Mouse (Mus musculus) ES-Bruce4 (cell line): Measurements from ENCODE around the gene Klf1. TPM values are rescaled to one million over a fixed set of nuclear protein-coding genes. Genes with fewer than 3 reads are reported as not detected.

Source experiments
- H3K27ac ChIP-seq: 2 replicates; pipeline ENCODE4 v1.5.1; 2012; ENCODE audit warnings: low read length, inconsistent platforms; ENCODE audit not compliant: insufficient read depth
- H3K27me3 ChIP-seq: 2 replicates; pipeline ENCODE4 v1.6.1; 2012; ENCODE audit warnings: mild to moderate bottlenecking, low read length, inconsistent platforms; ENCODE audit not compliant: control insufficient read depth, poor library complexity, insufficient read depth, severe bottlenecking
- H3K36me3 ChIP-seq: 2 replicates; pipeline ENCODE4 v1.6.1; 2012; ENCODE audit warnings: inconsistent platforms, mild to moderate bottlenecking, low read length, moderate library complexity; ENCODE audit not compliant: control insufficient read depth, poor library complexity, insufficient read depth, severe bottlenecking
- H3K4me1 ChIP-seq: one replicate; pipeline ENCODE4 v1.8.1; 2011; ENCODE audit warnings: low read length; ENCODE audit not compliant: control insufficient read depth, insufficient read depth
- H3K4me3 ChIP-seq: 2 replicates; pipeline ENCODE4 v1.5.1; 2011; ENCODE audit warnings: low read depth, mild to moderate bottlenecking, low read length
- H3K9ac ChIP-seq: 2 replicates; pipeline ENCODE4 v1.6.1; 2012; ENCODE audit warnings: low read depth, mild to moderate bottlenecking, inconsistent platforms; ENCODE audit not compliant: poor library complexity, severe bottlenecking
- H3K9me3 ChIP-seq: replicated peaks from 2 replicates; pipeline ENCODE4 v1.6.1; 2012; ENCODE audit warnings: mild to moderate bottlenecking, low read length, inconsistent platforms; ENCODE audit not compliant: control insufficient read depth, poor library complexity, insufficient read depth, severe bottlenecking
- CTCF ChIP-seq: IDR thresholded peaks from one replicate; pipeline ENCODE4 v1.8.1; 2011; ENCODE audit warnings: low read depth, low read length
- EP300 ChIP-seq: IDR thresholded peaks from 2 replicates; pipeline ENCODE4 v1.6.1; 2011; ENCODE audit warnings: low read depth, low read length; ENCODE audit not compliant: insufficient read depth
- POLR2A ChIP-seq: IDR thresholded peaks from one replicate; pipeline ENCODE4 v1.8.1; 2011; ENCODE audit warnings: low read length; ENCODE audit not compliant: insufficient read depth
- polyA plus RNA-seq: library from polyadenylated mRNA; stranded (reverse); fragments of >200 nt; gene quantifications from 2 replicates; pipeline ENCODE4 v1.2.4, GENCODE M21; 2011; ENCODE audit warnings: low read depth; ENCODE audit not compliant: missing spikeins, insufficient read depth, insufficient read length

The Klf1 gene
- polyA plus RNA-seq, 1 experiment: not detected

DNA sequence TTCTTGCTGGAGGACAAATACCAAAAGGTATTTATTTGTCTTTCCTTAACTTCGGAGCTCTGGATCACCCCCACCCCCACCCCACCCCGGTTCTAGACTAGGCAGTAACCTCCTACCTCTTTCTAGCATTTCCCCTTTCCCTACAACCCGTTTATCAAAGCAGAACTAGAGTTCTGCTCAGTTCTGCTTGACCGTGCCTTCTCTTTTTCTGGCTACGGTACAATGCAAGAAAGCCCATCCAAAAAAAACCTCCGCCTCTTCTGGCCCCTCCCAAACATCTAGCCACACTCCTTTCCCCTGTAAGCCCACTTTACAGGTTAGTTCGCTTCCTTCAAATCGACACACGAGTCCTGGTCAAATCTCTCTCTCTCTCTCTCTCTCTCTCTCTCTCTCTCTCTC, 11.8 kb downstream of the Klf1 start:
- peaks cover 8% of the 10 kb centered on the region; the same call in 1 of the 2 replicates for H3K9me3 ChIP-seq
- TF ChIP-seq CTCF (no peak), POLR2A (no peak), EP300 (no peak)
- H3K4me1 ChIP-seq: peaks cover 3% of the 10 kb centered on the region
- H3K36me3 ChIP-seq: peaks cover 12% of the 10 kb centered on the region
- H3K27me3 ChIP-seq: no peaks in the 10 kb centered on the region
- H3K9ac ChIP-seq: peak overlapping the region; percentile 89
- peak overlapping the region; percentile 83 for H3K4me3 ChIP-seq
- peak overlapping the region; percentile 79 for H3K27ac ChIP-seq

- peaks cover 8% of the 10 kb centered on the region; the same call in 1 of the 2 replicates for H3K9me3 ChIP-seq
- peak overlapping the region; percentile 26; the same call in 1 of the 2 replicates for H3K4me3 ChIP-seq
- H3K4me1 ChIP-seq: peaks cover 3% of the 10 kb centered on the region
- TF ChIP-seq EP300: 0 out of 2 replicates have a peak, but pooled peaks have one; percentile 42
- no peak for TF ChIP-seq POLR2A
- peak; percentile 33 for TF ChIP-seq CTCF
- H3K27ac ChIP-seq: peak overlapping the region; percentile 79
- peak overlapping the region; percentile 89 for H3K9ac ChIP-seq
- peaks cover 12% of the 10 kb centered on the region for H3K36me3 ChIP-seq
- H3K27me3 ChIP-seq: no peaks in the 10 kb centered on the region
Observed at GRCm38 (mm10) chr8:84913960-84914359, 12.2 kb downstream of the Klf1 start.

GRCm38 (mm10) chr8:84915269-84915668, 13.5 kb downstream of the Klf1 start:
- no peaks in the 10 kb centered on the region for H3K27me3 ChIP-seq
- peak overlapping the region; percentile 99 for H3K27ac ChIP-seq
- peaks cover 3% of the 10 kb centered on the region for H3K4me1 ChIP-seq
- no peak overlapping the region for H3K9ac ChIP-seq
- H3K9me3 ChIP-seq: peaks cover 8% of the 10 kb centered on the region; the same call in 1 of the 2 replicates
- H3K4me3 ChIP-seq: no peak overlapping the region
- peaks cover 12% of the 10 kb centered on the region for H3K36me3 ChIP-seq
- no peak for TF ChIP-seq CTCF
- no peak for TF ChIP-seq POLR2A
- peak; percentile 91 for TF ChIP-seq EP300

DNA sequence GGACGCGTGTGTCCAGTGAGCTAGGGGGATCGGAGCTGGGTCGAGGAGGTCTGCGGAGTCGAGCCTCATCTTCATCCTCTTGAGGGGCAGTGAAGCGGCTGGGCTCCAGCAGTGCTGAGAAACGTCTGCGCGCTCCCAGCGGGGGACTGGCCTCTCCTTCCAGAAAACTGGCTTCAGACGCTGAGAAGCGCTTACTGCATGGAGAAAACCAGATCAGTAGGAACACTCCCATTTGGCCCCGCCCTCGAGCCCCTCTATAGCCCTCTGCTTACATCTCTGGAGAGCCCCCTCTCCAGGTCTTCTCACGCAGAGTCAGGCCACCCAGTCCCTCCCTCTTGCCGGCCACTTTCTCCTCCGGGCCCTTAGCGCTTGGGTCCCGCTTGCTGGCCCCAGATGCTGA, 16.1 kb downstream of the Klf1 start:
- peaks cover 3% of the 10 kb centered on the region for H3K4me1 ChIP-seq
- H3K27me3 ChIP-seq: no peaks in the 10 kb centered on the region
- no peak overlapping the region for H3K27ac ChIP-seq
- H3K4me3 ChIP-seq: peak overlapping the region; percentile 11
- H3K9ac ChIP-seq: peak overlapping the region; percentile 21
- peaks cover 20% of the 10 kb centered on the region for H3K36me3 ChIP-seq
- TF ChIP-seq CTCF (no peak), EP300 (no peak), POLR2A (no peak)
- peaks cover 8% of the 10 kb centered on the region; the same call in 1 of the 2 replicates for H3K9me3 ChIP-seq

GRCm38 (mm10) chr8:84918646-84919045, 16.9 kb downstream of the Klf1 start:
- H3K27me3 ChIP-seq: no peaks in the 10 kb centered on the region
- H3K9ac ChIP-seq: peak overlapping the region; percentile 21; the same call in 1 of the 2 replicates
- no peak for TF ChIP-seq POLR2A
- TF ChIP-seq EP300: no peak
- no peak for TF ChIP-seq CTCF

GRCm38 (mm10) chr8:84921596-84921995, 19.9 kb downstream of the Klf1 start:
- Histone ChIP-seq H3K27me3 (no peaks in the 10 kb centered on the region), H3K9me3 (no peaks in the 10 kb centered on the region), H3K4me3 (no peak overlapping the region), H3K9ac (no peak overlapping the region), H3K36me3 (peaks cover 16% of the 10 kb centered on the region), H3K27ac (no peak overlapping the region), H3K4me1 (peaks cover under 1% of the 10 kb centered on the region)
- TF ChIP-seq CTCF (no peak), EP300 (no peak), POLR2A (no peak)

More at GRCm38 (mm10) chr8:84918646-84919045, 16.9 kb downstream of the Klf1 start:
- Histone ChIP-seq H3K9me3 (peaks cover 8% of the 10 kb centered on the region; the same call in 1 of the 2 replicates), H3K36me3 (peaks cover 20% of the 10 kb centered on the region), H3K4me1 (peaks cover 3% of the 10 kb centered on the region), H3K4me3 (peak overlapping the region; percentile 24; the same call in 1 of the 2 replicates), H3K27ac (no peak overlapping the region)
